Mouse (Mus musculus) embryo, embryonic 10 days (tissue): ENCODE data around the gene Kdm2a.

Experiments used
- DNase-seq: peaks from one replicate; pipeline ENCODE4 v3.0.0-alpha.2; 2015; ENCODE audit warnings: low spot score

The Kdm2a gene

GRCm38 (mm10) chr19:4397798-4398629 lies at the start of gene Kdm2a:
TSS of gene Kdm2a (minus strand) at chr19:4398285.
- DNase-seq = peak; percentile 66

- no peak for DNase-seq
Measured at GRCm38 (mm10) chr19:4447445-4447844, 49.4 kb upstream of the Kdm2a start.

- no peak for DNase-seq
Measured at GRCm38 (mm10) chr19:4446661-4447420, 48.8 kb upstream of the Kdm2a start.

- peak; percentile 71 for DNase-seq
Measured at GRCm38 (mm10) chr19:4442408-4442807, 44.3 kb upstream of the Kdm2a start.

- peak; percentile 60 for DNase-seq
Measured at GRCm38 (mm10) chr19:4441621-4442161, 43.6 kb upstream of the Kdm2a start.

- DNase-seq = peak; percentile 75
Measured at GRCm38 (mm10) chr19:4441090-4441591, 43.1 kb upstream of the Kdm2a start.

- peak; percentile 70 for DNase-seq
Measured at GRCm38 (mm10) chr19:4440222-4440621, 42.1 kb upstream of the Kdm2a start.

- DNase-seq = peak; percentile 52
Measured at GRCm38 (mm10) chr19:4439161-4439801, 41.2 kb upstream of the Kdm2a start, which contains the start of gene Rhod. TSS of gene Rhod (minus strand) at chr19:4439432.

- DNase-seq = peak; percentile 9
Measured at GRCm38 (mm10) chr19:4438791-4439160, 40.7 kb upstream of the Kdm2a start.

- no peak for DNase-seq
Measured at GRCm38 (mm10) chr19:4437886-4438285, 39.8 kb upstream of the Kdm2a start.

- DNase-seq = no peak
Measured at GRCm38 (mm10) chr19:4436254-4436653, 38.2 kb upstream of the Kdm2a start.

GRCm38 (mm10) chr19:4434999-4435398 lies 36.9 kb upstream of the Kdm2a start:
- DNase-seq = no peak

GRCm38 (mm10) chr19:4433756-4434155 lies 35.7 kb upstream of the Kdm2a start:
- DNase-seq = no peak

- DNase-seq = no peak
Measured at GRCm38 (mm10) chr19:4430091-4430620, 32.1 kb upstream of the Kdm2a start.

GRCm38 (mm10) chr19:4425610-4426366 lies 27.7 kb upstream of the Kdm2a start:
- peak; percentile 68 for DNase-seq

- DNase-seq = no peak
Measured at GRCm38 (mm10) chr19:4423021-4423420, 24.9 kb upstream of the Kdm2a start.

- DNase-seq = no peak
Measured at GRCm38 (mm10) chr19:4422581-4422980, 24.5 kb upstream of the Kdm2a start.

- no peak for DNase-seq
Measured at GRCm38 (mm10) chr19:4420153-4420910, 22.2 kb upstream of the Kdm2a start.

- DNase-seq = no peak
Measured at GRCm38 (mm10) chr19:4419711-4420110, 21.6 kb upstream of the Kdm2a start.

- DNase-seq = no peak
Measured at GRCm38 (mm10) chr19:4417713-4418112, 19.6 kb upstream of the Kdm2a start.
